Mouse (Mus musculus): ENCODE data around the gene Mast3.

DNA sequence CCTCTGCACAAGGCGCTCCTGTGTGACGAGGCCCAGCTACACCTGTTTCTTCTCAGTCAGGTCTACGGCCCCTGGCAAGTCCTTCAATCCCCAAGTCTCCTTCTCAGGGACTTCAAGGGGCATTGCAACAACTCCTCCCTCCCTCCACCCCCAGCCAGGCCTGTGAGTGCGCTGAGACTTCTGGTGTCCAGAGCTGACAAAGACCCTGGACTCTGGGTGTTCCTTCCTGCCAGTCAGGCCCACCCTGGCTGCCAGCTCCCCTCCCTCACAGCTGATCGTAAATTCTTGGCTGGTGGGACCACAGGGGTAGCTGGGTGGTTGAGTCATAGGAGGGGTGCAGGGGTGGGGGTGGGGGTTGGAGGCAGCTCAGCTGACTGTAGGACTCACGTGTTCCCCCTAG is 47.0 kb upstream of the Mast3 start:
- TF ChIP-seq CTCF (IDR thresholded peaks at IDR 0.05; ENCODE audit: insufficient read depth, low read length) (no peak), POLR2A (IDR thresholded peaks at IDR 0.05; ENCODE audit: borderline replicate concordance, extremely low read depth, low read depth, low read length) (no peak)
